Mouse (Mus musculus): ENCODE results near the gene Lgmn.
A peak's percentile ranks its signal among the peaks of the same experiment; 100 is the strongest.

Lgmn gene

GRCm38 (mm10) chr12:102387219-102387917 lies 52.2 kb downstream of the Lgmn start:
- DNase-seq: peak; percentile 87

GRCm38 (mm10) chr12:102384819-102385218 lies 54.8 kb downstream of the Lgmn start:
- DNase-seq: peak; percentile 24

DNA sequence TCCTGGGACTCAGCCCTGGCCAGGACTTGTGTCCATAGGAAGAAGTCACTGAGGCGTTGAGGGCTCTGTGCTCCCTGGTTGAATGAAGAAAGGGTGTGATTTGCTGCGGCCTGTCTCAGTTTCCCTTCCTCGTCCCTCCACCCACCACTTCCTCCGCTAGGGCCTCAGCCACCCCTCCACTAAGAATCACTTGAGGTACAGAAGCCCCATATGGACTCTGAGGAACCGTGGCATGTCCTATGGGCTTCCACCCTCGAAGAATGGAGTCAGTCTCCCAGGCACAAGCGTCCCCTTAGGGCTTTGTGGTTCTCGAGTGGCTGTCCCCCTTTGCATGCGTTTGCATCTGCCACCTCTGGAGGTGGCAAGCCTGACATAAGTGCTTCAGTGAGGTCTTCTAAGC lies 56.3 kb downstream of the Lgmn start:
- DNase-seq: no peak

DNA sequence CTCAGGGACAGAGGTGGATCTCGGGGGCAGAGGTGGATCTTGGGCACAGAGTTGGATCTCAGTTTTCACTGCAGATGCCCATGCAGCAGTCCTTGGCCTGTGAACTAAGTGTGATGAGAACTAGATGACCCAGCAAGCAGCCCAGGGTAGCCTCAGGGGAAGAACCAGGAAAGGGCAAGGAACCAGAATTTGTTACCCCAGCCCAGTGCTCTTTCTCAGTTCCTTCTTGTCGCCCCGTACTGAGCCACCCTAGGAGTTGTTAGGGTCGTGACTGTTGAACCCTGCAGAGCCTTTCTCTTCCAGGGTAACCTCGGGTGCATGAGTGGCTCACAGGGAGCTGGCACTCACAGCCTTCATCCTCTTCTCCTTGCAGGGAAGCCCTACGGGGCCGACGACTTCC lies 57.4 kb downstream of the Lgmn start:
- no peak for DNase-seq

DNA sequence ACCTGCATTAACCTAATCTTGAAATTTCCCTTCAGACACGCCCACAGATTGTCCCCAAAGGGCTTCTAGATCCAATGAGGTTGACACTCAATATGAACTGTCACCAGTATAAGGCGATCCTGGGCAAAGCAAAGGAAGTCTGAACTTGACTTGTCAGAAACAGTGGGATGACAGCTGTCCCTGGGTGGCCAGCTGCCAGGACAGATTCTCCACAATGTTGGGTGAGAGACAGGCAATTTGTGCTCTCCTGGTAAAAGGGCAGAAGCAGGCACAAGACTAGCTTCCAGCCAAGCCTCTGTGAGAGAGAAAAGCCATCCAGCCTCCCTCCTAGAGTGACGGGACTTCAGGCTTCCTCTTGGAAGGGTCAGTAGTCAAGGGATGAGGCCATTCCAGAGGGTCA lies 67.3 kb downstream of the Lgmn start:
- DNase-seq: no peak

GRCm38 (mm10) chr12:102370931-102371500 lies 68.6 kb downstream of the Lgmn start:
- DNase-seq: no peak

- DNase-seq: no peak
Measured at GRCm38 (mm10) chr12:102369488-102370235, 70.0 kb downstream of the Lgmn start.

DNA sequence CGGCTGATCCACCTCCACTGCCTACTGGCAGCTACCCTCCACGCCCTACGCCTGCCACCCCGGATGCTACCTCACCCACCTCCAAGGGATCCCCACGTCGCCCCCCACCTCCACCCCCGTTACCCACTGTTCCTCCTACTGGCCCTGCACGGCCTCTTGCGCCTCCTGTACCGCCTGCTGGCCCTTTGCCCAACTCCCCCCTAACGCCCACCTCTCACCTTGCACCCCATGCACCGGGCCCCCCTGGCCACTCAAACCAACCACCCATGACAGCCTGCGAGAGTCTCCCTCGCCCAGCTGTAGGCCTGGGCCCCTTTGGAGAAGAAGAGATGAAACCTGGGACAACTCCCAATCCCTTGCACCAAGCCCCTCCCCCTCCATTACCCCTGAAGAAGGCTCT lies 71.1 kb downstream of the Lgmn start:
- no peak for DNase-seq

DNA sequence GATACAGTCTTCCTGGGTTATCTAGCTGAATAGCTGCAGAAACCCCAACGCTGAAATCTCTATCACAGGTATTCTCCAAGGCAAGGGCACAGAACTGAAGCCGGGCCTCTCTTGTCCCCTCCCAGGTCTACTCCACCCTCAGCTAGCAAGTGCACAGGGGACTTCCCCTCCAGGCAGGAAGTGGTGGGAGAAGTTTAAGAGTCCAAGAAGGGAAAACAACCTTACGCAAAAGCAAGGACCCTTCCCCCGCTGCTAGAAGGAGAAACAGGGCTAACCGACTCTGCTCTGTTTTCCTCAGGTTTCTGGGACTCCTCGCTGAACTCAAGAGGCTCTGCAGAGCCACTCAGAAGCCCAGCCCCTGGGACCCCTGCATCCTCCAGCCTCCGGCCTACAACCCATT lies 71.5 kb downstream of the Lgmn start:
- no peak for DNase-seq

DNA sequence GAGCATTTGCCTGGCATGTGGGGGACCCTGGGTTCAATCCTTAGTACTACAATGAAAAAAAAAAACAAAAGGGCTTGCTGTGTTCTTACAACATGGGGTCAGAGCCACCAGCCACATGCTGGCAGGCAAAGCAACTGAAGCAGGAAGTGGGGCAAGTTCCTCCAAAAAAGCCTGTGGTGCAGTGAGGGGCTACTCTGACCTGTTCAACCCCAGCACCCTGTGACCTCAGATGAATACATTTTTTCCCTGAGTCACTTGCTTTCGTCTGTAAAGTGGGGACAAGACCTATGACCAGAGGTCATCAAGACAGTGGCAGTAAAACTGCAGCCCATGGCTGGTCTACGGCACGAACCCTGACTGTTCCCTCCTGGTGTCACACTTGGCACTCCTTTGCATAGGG lies 72.5 kb downstream of the Lgmn start:
- no peak for DNase-seq

GRCm38 (mm10) chr12:102366126-102366816 lies 73.3 kb downstream of the Lgmn start:
- no peak for DNase-seq

GRCm38 (mm10) chr12:102365016-102365415 lies 74.6 kb downstream of the Lgmn start:
- DNase-seq: no peak

DNA sequence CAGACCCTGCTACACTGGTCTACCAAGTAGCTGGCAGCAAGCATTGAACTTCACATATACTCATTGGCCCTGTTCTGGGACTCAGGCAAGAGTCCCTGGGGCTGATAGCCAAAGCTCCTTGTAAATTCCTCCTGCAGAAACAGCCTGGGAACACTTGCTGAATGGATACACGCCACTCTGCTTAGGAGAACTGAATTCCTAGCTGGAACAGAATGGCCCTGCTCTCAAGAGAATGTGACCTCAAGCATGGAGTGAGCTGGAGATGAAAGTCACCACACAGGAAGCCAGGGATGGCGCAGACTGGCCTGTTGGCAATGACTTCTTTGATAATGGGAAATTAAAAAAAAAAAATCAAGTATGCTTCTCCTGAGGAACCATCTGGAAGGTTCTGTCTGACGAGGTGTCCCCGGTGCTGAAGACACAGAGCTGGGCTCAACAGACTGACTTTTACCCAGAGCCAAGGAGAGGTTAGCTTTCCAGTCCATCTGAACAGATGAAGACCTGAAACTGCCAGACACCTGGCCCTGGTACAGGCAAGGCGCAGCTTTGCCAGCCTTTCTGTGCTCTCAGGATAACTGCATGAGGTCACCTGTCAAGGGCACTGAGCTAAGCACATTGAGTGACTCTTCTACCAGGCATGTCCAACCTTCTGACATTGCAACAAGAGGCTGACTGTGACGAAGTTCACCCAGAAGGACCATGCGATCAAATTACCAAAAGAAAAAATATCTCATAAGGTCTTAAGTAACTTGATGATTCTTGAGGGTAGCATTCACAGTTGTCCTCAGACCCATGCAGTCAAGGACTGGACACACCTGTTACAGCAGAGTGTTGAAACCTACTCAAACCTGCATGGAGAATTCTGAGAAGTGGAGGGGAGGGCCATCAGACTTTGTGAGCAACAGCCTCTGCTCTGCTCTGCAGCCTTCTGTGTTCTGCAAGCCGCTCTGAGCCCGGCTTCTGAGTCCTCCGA lies 78.1 kb downstream of the Lgmn start:
- no peak for DNase-seq

GRCm38 (mm10) chr12:102359390-102359789 lies 80.2 kb downstream of the Lgmn start:
- no peak for DNase-seq

DNA sequence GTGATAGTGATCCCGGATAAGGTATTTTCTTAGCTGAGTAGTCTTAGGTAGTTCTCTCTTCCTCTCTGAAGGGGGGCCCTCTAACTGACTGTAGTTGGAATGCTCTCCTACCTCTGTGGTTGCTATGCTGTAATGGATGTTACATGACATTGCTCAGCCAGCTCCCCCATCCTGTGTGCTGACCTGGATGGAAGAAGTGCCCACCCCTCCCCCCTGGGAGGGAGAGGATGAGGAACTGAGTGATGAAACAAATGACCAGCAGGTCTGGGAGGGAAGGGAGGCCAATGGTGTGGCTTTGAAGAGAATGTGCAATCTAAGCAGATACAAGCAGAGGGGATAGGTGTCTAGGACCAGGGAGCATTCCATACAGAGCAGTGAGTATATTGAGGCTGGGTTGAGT lies 82.8 kb downstream of the Lgmn start:
- DNase-seq: no peak

- DNase-seq: no peak
Measured at GRCm38 (mm10) chr12:102355784-102356183, 83.8 kb downstream of the Lgmn start.

DNA sequence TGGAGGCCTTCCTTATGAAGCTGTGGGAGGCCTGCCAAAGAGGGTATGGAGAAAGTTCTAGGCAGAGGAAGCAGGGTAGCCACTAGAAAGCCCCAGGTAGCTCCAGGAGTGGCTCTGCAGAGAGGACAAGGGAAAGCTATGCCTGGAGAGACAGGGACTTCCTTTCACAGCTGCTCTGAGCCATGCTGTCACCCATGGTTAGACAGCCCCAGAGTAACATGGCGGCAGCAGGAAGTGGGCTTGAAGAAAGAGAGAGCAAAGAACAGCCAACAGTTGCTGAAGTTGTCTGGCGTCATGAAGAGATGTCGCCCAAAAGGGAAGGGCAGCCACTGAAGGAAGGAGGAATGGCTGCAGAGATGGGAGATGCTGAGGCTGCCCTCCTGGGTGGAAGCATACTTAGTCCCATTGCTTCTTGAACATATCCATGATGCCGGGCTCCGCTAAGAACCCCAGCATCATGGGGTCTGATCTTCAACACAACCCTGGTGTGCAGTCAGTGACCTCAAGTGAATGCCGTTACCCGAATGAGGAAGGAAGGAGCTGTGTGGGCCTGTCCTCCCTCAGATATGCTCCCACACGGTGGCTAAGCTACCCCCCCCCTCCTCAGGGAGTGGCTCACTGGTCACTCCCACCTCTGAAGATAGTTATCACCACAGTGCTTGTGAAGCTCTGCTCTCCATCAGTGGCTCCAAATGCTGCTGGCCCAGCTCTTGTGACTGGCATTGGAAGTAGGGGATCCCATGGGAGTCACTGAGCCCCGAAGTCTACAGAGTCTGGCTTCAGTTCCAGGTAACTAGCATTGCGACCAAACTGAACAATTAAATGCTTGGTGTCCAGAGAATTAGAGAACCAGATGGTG lies 85.3 kb downstream of the Lgmn start:
- no peak for DNase-seq

GRCm38 (mm10) chr12:102350997-102351396 lies 88.6 kb downstream of the Lgmn start:
- no peak for DNase-seq

DNA sequence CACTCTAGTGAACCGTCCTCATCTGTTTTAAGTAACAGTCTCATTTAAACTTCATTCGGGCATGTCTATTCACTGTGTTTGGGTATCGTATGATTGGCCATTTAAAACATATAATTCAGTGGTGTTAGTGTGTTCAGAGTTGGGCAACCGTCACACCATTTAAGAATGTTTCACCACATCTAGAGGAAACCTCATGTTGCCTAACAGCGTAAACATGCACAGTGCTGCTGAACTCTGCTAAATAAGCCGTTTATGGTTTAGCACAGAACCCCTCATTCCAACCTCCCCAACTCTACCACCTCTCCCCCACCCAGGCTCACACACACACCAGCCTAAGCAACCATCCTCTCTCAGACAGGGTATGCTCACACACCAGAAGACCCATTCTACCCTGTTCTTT lies 91.2 kb downstream of the Lgmn start:
- DNase-seq: no peak

DNA sequence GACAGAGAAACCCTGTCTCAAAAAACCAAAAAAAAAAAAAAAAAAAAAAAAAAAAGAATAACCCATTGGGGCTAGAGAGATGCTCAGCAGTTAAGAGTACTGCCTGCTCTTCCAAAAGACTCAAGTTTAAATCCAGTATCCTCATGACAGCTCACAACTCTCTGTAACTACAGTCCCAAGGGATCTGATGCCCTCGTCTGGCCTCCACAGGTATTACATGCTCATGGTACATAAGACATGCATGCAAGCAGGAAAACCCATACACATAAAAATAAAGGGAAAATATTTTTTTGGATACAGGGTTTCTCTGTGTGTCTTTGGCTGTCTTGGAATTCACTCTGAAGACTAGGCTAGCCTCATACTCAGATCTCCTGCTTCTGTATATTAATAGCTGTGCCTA lies 93.1 kb downstream of the Lgmn start:
- DNase-seq: peak; percentile 32

All from right cerebral cortex, adult 18-20 months (tissue).